Comparison of ENCODE assay signal across 34 mouse cellular contexts in genomic region chr5:120644227-120644626, GRCm38 (mm10). TPM values are rescaled to one million over a fixed set of nuclear protein-coding genes. Genes with fewer than 3 reads are reported as not detected.
A peak's percentile ranks its signal among the peaks of the same experiment; 100 is the strongest.
DNase-seq lines count a peak whose midpoint lies in the region; ATAC-seq and TF ChIP-seq lines count a peak whose summit lies in the region.
"Had no signal": no experiment of that assay in that cellular context is flagged by ENCODE, and none has a peak within 500 bp of the region (broad histone marks: within the 10 kb centered on the region; RNA-seq: fewer than 3 reads in every experiment).

No protein-coding gene starts in this region.

- no peaks in the 10 kb centered on the region for H3K79me2 ChIP-seq in myocyte (ENCODE audit: control insufficient read depth, insufficient read depth)

- peak overlapping the region; percentile 62 for H3K4me3 ChIP-seq in megakaryocyte, embryonic 14.5 days (replicated peaks)
- no peak overlapping the region for H3K4me3 ChIP-seq in myocyte
- H3K4me3 ChIP-seq: embryonic facial prominence, embryonic 12.5 days; gastrocnemius, adult 2 months; heart, adult 2 months; heart, embryonic 13.5 days; hindbrain, embryonic 10.5 days; hindbrain, embryonic 15.5 days; layer of hippocampus, adult 2 months; limb, embryonic 13.5 days; lung, embryonic 15.5 days; midbrain, embryonic 10.5 days; midbrain, embryonic 15.5 days had no signal

- no peak overlapping the region for H3ac ChIP-seq in myocyte (ENCODE audit: control insufficient read depth, insufficient read length)

- peak; percentile 86 for DNase-seq in adrenal gland, adult 2 months
- peak; percentile 74 to 78 for DNase-seq in adrenal gland, postnatal 36 days
- no peak for DNase-seq in urinary bladder, postnatal 10 days (ENCODE audit: low spot score)
- DNase-seq in right cerebral cortex, adult 2 months (ENCODE audit: low spot score in 2 of 2): no peak
- DNase-seq in gastrocnemius, postnatal 10 days: no peak
- DNase-seq: B cell, adult 2 months; embryo, embryonic 11 days; gastrocnemius, adult 2 months; heart, adult 2 months had no signal

- H3K4me2 ChIP-seq in myocyte (ENCODE audit: low read depth): peak overlapping the region; percentile 56
- H3K4me2 ChIP-seq: embryonic facial prominence, embryonic 12.5 days; heart, embryonic 13.5 days; hindbrain, embryonic 15.5 days; limb, embryonic 13.5 days; liver, embryonic 11.5 days; lung, embryonic 15.5 days; midbrain, embryonic 15.5 days had no signal

- no peak for TF ChIP-seq POLR2A in myocyte (IDR thresholded peaks at IDR 0.05; ENCODE audit: insufficient read length, low read depth)

- H3K4me1 ChIP-seq in megakaryocyte, embryonic 14.5 days: peaks cover 63% of the 10 kb centered on the region

- peaks cover 3% of the 10 kb centered on the region for H3K9me3 ChIP-seq in megakaryocyte, embryonic 14.5 days
- H3K9me3 ChIP-seq: embryonic facial prominence, embryonic 12.5 days; heart, embryonic 13.5 days; hindbrain, embryonic 10.5 days; hindbrain, embryonic 15.5 days; limb, embryonic 13.5 days; lung, embryonic 15.5 days; midbrain, embryonic 10.5 days; midbrain, embryonic 15.5 days had no signal

- no peaks in the 10 kb centered on the region for H3K36me3 ChIP-seq in megakaryocyte, embryonic 14.5 days (replicated peaks; ENCODE audit: low read length)
- H3K36me3 ChIP-seq in myocyte (ENCODE audit: control insufficient read depth, insufficient read depth): no peaks in the 10 kb centered on the region
- H3K36me3 ChIP-seq: embryonic facial prominence, embryonic 12.5 days; heart, embryonic 13.5 days; hindbrain, embryonic 10.5 days; hindbrain, embryonic 15.5 days; limb, embryonic 13.5 days; lung, embryonic 15.5 days; midbrain, embryonic 10.5 days; midbrain, embryonic 15.5 days had no signal

- ATAC-seq in megakaryocyte, adult 5-6 weeks (ENCODE audit: poor library complexity, severe bottlenecking): no peak
- ATAC-seq: forebrain, embryonic 16.5 days; midbrain, embryonic 15.5 days had no signal

- H3K27me3 ChIP-seq in megakaryocyte, embryonic 14.5 days (replicated peaks): peaks cover 82% of the 10 kb centered on the region
- H3K27me3 ChIP-seq in myocyte (ENCODE audit: control insufficient read depth, insufficient read depth, insufficient read length): peaks cover 35% of the 10 kb centered on the region
- H3K27me3 ChIP-seq: CH12.LX had no signal

TF ChIP-seq in myocyte, 11 proteins besides CTCF, POLR2A, EP300 and RAD21:
- TF ChIP-seq SRF (IDR thresholded peaks at IDR 0.05; ENCODE audit: control insufficient read depth, insufficient read length, low read depth): no peak

RNA-seq across cellular contexts. Expression of gene Rasal1, which starts 4.4 kb away (rescaled TPM):
- polyA plus RNA-seq in megakaryocyte, embryonic 14.5 days (2012; ENCODE audit: insufficient read depth, low replicate concordance): 13.3 and 20.9 TPM in 2 replicates
- 0.05 TPM in 1 of 2 replicates, not detected in the other for total RNA-seq in megakaryocyte, adult 5-6 weeks (2015)
- not detected in 2 replicates for total RNA-seq in megakaryocyte, adult 5-6 weeks (2017)
- 10 to 100 TPM in 1 of 2 experiments, 1 to 10 TPM in 1; 4.6 to 16.1 TPM for total RNA-seq in adrenal gland, adult 2 months (2021)
- polyA plus RNA-seq in adrenal gland, adult 2 months (2012; rRNA removed): 19.0 and 19.2 TPM in 2 replicates
- total RNA-seq in adrenal gland, postnatal 36 days (2021): 10 to 100 TPM; 10.9 to 14.0 TPM
- polyA plus RNA-seq in myocyte (2012; fragmentation: generic; extraction: Trizol): 0.01 TPM
- total RNA-seq in gastrocnemius, postnatal 10 days (2021): under 1 TPM in 1 of 2 experiments, not detected in 1; 0.23 TPM
- total RNA-seq: gastrocnemius, adult 2 months; gastrocnemius, postnatal 4 days; heart, adult 2 months had no signal
- polyA plus RNA-seq: neural tube, embryonic 11.5 days had no signal

RNA-seq across cellular contexts. Expression of gene Cfap73, which starts 10.2 kb away (rescaled TPM):
- not detected in 2 replicates for polyA plus RNA-seq in megakaryocyte, embryonic 14.5 days (2012; ENCODE audit: insufficient read depth, low replicate concordance)
- total RNA-seq in megakaryocyte, adult 5-6 weeks (2015): not detected in 2 replicates
- not detected in 2 replicates for total RNA-seq in megakaryocyte, adult 5-6 weeks (2017)
- total RNA-seq in adrenal gland, adult 2 months (2021): 1 to 10 TPM in 1 of 2 experiments, not detected in 1; 1.6 TPM
- not detected in 2 replicates for polyA plus RNA-seq in adrenal gland, adult 2 months (2012; rRNA removed)
- total RNA-seq in adrenal gland, postnatal 36 days (2021): 1 to 10 TPM in 1 of 2 experiments, not detected in 1; 2.0 TPM
- polyA plus RNA-seq in myocyte (2012; fragmentation: generic; extraction: Trizol): not detected
- not detected for total RNA-seq in gastrocnemius, postnatal 10 days (2021)
- total RNA-seq: CH12.LX; ES-E14; gastrocnemius, adult 2 months; gastrocnemius, postnatal 4 days; heart, adult 2 months; heart, postnatal 10 days; left cerebral cortex, postnatal 36 days; neutrophil, adult 5-6 weeks had no signal
- polyA plus RNA-seq: embryonic facial prominence, embryonic 12.5 days; heart, embryonic 13.5 days; intestine, embryonic 14.5 days; kidney, adult 2 months; kidney, embryonic 16.5 days; limb, embryonic 13.5 days; liver, embryonic 11.5 days; liver, embryonic 16.5 days; midbrain, embryonic 10.5 days; neural tube, embryonic 11.5 days had no signal

RNA-seq across cellular contexts. Expression of gene Ddx54, which starts 31.7 kb away (rescaled TPM):
- 23.6 and 74.7 TPM in 2 replicates for polyA plus RNA-seq in megakaryocyte, embryonic 14.5 days (2012; ENCODE audit: insufficient read depth, low replicate concordance)
- 7.7 and 7.9 TPM in 2 replicates for total RNA-seq in megakaryocyte, adult 5-6 weeks (2015)
- total RNA-seq in megakaryocyte, adult 5-6 weeks (2017): 21.3 and 22.6 TPM in 2 replicates
- total RNA-seq in adrenal gland, adult 2 months (2021): 10 to 100 TPM; 46.8 to 49.5 TPM
- 42.7 and 49.6 TPM in 2 replicates for polyA plus RNA-seq in adrenal gland, adult 2 months (2012; rRNA removed)
- 10 to 100 TPM; 50.4 to 51.1 TPM for total RNA-seq in adrenal gland, postnatal 36 days (2021)
- 56.3 TPM for polyA plus RNA-seq in myocyte (2012; fragmentation: generic; extraction: Trizol)
- total RNA-seq in gastrocnemius, postnatal 10 days (2021): 10 to 100 TPM; 22.4 to 23.9 TPM

RNA-seq across cellular contexts. Expression of gene Rita1, which starts 31.8 kb away (rescaled TPM):
- 30.9 and 35.5 TPM in 2 replicates for polyA plus RNA-seq in megakaryocyte, embryonic 14.5 days (2012; ENCODE audit: insufficient read depth, low replicate concordance)
- total RNA-seq in megakaryocyte, adult 5-6 weeks (2015): 1.5 and 3.0 TPM in 2 replicates
- 2.2 and 3.2 TPM in 2 replicates for total RNA-seq in megakaryocyte, adult 5-6 weeks (2017)
- total RNA-seq in adrenal gland, adult 2 months (2021): 10 to 100 TPM; 11.6 to 22.7 TPM
- polyA plus RNA-seq in adrenal gland, adult 2 months (2012; rRNA removed): 32.5 and 33.5 TPM in 2 replicates
- 10 to 100 TPM; 15.6 to 15.9 TPM for total RNA-seq in adrenal gland, postnatal 36 days (2021)
- 14.7 TPM for polyA plus RNA-seq in myocyte (2012; fragmentation: generic; extraction: Trizol)
- 1 to 10 TPM; 4.7 to 6.2 TPM for total RNA-seq in gastrocnemius, postnatal 10 days (2021)

RNA-seq across cellular contexts. Expression of gene Iqcd, which starts 55.4 kb away (rescaled TPM):
- 0.94 and 5.8 TPM in 2 replicates for polyA plus RNA-seq in megakaryocyte, embryonic 14.5 days (2012; ENCODE audit: insufficient read depth, low replicate concordance)
- 0.18 and 0.98 TPM in 2 replicates for total RNA-seq in megakaryocyte, adult 5-6 weeks (2015)
- total RNA-seq in megakaryocyte, adult 5-6 weeks (2017): 0.11 and 0.45 TPM in 2 replicates
- total RNA-seq in adrenal gland, adult 2 months (2021): under 1 TPM; 0.29 to 0.55 TPM
- 0.29 and 0.49 TPM in 2 replicates for polyA plus RNA-seq in adrenal gland, adult 2 months (2012; rRNA removed)
- total RNA-seq in adrenal gland, postnatal 36 days (2021): under 1 TPM; 0.36 to 0.40 TPM
- 0.91 TPM for polyA plus RNA-seq in myocyte (2012; fragmentation: generic; extraction: Trizol)
- total RNA-seq in gastrocnemius, postnatal 10 days (2021): under 1 TPM; 0.40 to 0.50 TPM
- total RNA-seq: ES-E14; gastrocnemius, adult 2 months; heart, adult 2 months had no signal

Comparison
In these comparisons a context has a peak if more than half of its experiments do, and no peak if none do; other contexts are left out.
1. DNase-seq: peak in adrenal gland, adult 2 months (single experiment) and adrenal gland, postnatal 36 days (2 of 2); none in urinary bladder, postnatal 10 days (single experiment), right cerebral cortex, adult 2 months (0 of 2) and gastrocnemius, postnatal 10 days (single experiment).
2. RNA of gene Rasal1, which starts 4.4 kb away (total RNA-seq): 4.6 to 16.1 TPM in adrenal gland, adult 2 months and 10.9 to 14.0 TPM in adrenal gland, postnatal 36 days; 0.23 TPM in gastrocnemius, postnatal 10 days and 0.05 TPM in megakaryocyte, adult 5-6 weeks; every median in the first group is over 4 times any median in the second.